Comparison of ENCODE assay signal across 8 mouse cellular contexts in the genomic region with DNA sequence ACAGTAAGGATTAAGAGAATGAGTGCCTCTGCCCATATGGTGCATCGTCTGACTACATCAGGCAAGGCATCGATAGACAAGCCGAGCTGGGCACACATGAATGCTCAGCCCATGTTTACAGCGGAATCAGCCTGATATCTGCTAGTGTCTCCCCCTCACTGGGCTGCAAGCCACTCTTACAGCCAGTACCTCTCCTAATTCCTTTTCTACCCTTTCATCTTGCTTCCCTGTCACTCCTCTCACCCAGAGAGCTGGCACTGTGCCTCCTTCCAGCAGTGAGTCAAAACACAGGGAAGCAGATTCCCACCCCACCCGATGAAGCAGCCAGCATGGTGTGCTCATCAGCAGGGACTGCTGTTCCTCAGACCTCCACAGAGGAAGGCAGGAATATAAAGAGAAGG.
A peak's percentile ranks its signal among the peaks of the same experiment; 100 is the strongest.
DNase-seq lines count a peak whose midpoint lies in the region; ATAC-seq lines count a peak whose summit lies in the region.

No protein-coding gene starts in this region.

- ATAC-seq in cerebellum, adult (ENCODE audit: insufficient number of reproducible peaks, low FRiP score, low TSS enrichment): peak; percentile 69
- ATAC-seq in hindbrain, embryonic 14.5 days (ENCODE audit: low FRiP score): peak; percentile 80
- ATAC-seq in limb, embryonic 12.5 days (ENCODE audit: insufficient number of reproducible peaks, insufficient read depth, low FRiP score, low TSS enrichment, low read depth): no peak
- no peak for ATAC-seq in heart, embryonic 11.5 days (replicated peaks; ENCODE audit: insufficient number of reproducible peaks, low FRiP score, low TSS enrichment)

- no peaks in the 10 kb centered on the region for H3K27me3 ChIP-seq in hindbrain, embryonic 14.5 days (ENCODE audit: control insufficient read depth, insufficient read depth, low read length)
- no peaks in the 10 kb centered on the region for H3K27me3 ChIP-seq in limb, embryonic 12.5 days
- H3K27me3 ChIP-seq in heart, embryonic 11.5 days (ENCODE audit: control insufficient read depth, insufficient read depth, low read length): no peaks in the 10 kb centered on the region

- no peaks in the 10 kb centered on the region for H3K36me3 ChIP-seq in hindbrain, embryonic 14.5 days (replicated peaks; ENCODE audit: control insufficient read depth, insufficient read depth)
- no peaks in the 10 kb centered on the region for H3K36me3 ChIP-seq in limb, embryonic 12.5 days
- H3K36me3 ChIP-seq in heart, embryonic 11.5 days (ENCODE audit: control insufficient read depth, insufficient read depth, low read length): no peaks in the 10 kb centered on the region

- no peak overlapping the region for H3K9ac ChIP-seq in hindbrain, embryonic 14.5 days
- no peak overlapping the region for H3K9ac ChIP-seq in limb, embryonic 12.5 days (replicated peaks)
- no peak overlapping the region for H3K9ac ChIP-seq in heart, embryonic 11.5 days (ENCODE audit: low read depth, low read length)

- 62% methylated on average over 5 of the region's 5 CpGs for WGBS in hindbrain, embryonic 14.5 days
- 92% methylated on average over 5 of the region's 5 CpGs for WGBS in limb, embryonic 12.5 days
- WGBS in heart, embryonic 11.5 days (ENCODE audit: insufficient replicate concordance): 67% methylated on average over 5 of the region's 5 CpGs

- no peak for DNase-seq in cerebellum, adult 11 months
- DNase-seq in cerebellum, adult 11-12 months: peak; percentile 8
- peak; percentile 43 for DNase-seq in hindbrain, embryonic 14.5 days (ENCODE audit: low spot score)
- no peak for DNase-seq in spleen, adult 18-20 months
- no peak for DNase-seq in liver

- H3K4me1 ChIP-seq in hindbrain, embryonic 14.5 days (replicated peaks; ENCODE audit: control insufficient read depth, insufficient read depth, low read length): no peaks in the 10 kb centered on the region
- H3K4me1 ChIP-seq in limb, embryonic 12.5 days (replicated peaks): no peaks in the 10 kb centered on the region
- no peaks in the 10 kb centered on the region for H3K4me1 ChIP-seq in heart, embryonic 11.5 days (ENCODE audit: control insufficient read depth, insufficient read depth, low read length)

- H3K27ac ChIP-seq in hindbrain, embryonic 14.5 days: 0 out of 2 replicates have a peak overlapping the region, but pooled peaks have one; percentile 28
- H3K27ac ChIP-seq in limb, embryonic 12.5 days: peak overlapping the region; percentile 35; the same call in 1 of the 2 replicates
- H3K27ac ChIP-seq in heart, embryonic 11.5 days (ENCODE audit: low read depth, low read length): no peak overlapping the region

- H3K9me3 ChIP-seq in hindbrain, embryonic 14.5 days (ENCODE audit: control insufficient read depth, low read length): no peaks in the 10 kb centered on the region
- no peaks in the 10 kb centered on the region for H3K9me3 ChIP-seq in limb, embryonic 12.5 days
- no peaks in the 10 kb centered on the region for H3K9me3 ChIP-seq in heart, embryonic 11.5 days (replicated peaks; ENCODE audit: control insufficient read depth, low read length)

- no peak overlapping the region for H3K4me3 ChIP-seq in hindbrain, embryonic 14.5 days (replicated peaks; ENCODE audit: low read length)
- no peak overlapping the region for H3K4me3 ChIP-seq in limb, embryonic 12.5 days (replicated peaks)
- H3K4me3 ChIP-seq in heart, embryonic 11.5 days (ENCODE audit: low read depth, low read length): no peak overlapping the region

- no peak overlapping the region for H3K4me2 ChIP-seq in hindbrain, embryonic 14.5 days (replicated peaks)
- no peak overlapping the region for H3K4me2 ChIP-seq in limb, embryonic 12.5 days
- H3K4me2 ChIP-seq in heart, embryonic 11.5 days: no peak overlapping the region

Comparison
In these comparisons a context has a peak if more than half of its experiments do, and no peak if none do; other contexts are left out.
1. DNase-seq: peak in cerebellum, adult 11-12 months (single experiment) and hindbrain, embryonic 14.5 days (single experiment); none in cerebellum, adult 11 months (single experiment), spleen, adult 18-20 months (0 of 2) and liver (single experiment).
2. ATAC-seq: peak in cerebellum, adult (single experiment) and hindbrain, embryonic 14.5 days (single experiment); none in limb, embryonic 12.5 days (single experiment) and heart, embryonic 11.5 days (single experiment).